Mouse (Mus musculus): ENCODE results near the gene Tnfrsf1a. TPM values are rescaled to one million over a fixed set of nuclear protein-coding genes. Genes with fewer than 3 reads are reported as not detected.

Gene Tnfrsf1a
- polyA plus RNA-seq, 1 experiment from 2014 or later: 51.9 TPM

DNA sequence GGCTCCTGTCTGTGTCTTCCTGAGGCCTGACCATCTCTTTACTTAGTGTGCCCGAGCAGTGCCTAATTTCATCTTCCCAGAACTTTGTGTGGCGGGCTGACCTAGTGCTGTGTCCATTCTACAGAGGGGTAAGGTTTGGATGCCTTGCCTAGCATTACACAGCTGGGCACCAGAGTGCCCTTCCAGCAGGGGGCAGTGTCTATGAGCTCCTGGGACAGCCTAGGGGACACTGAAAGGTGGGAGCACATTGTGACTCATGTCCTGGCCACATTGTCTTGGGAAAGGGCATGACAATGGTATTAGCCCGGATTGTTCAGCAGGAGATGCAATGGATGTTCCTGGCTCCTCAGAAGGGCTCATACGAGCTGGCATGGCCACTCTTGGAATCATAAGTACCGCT is 20.9 kb upstream of the Tnfrsf1a start:
- no peaks in the 10 kb centered on the region for H3K9me3 ChIP-seq
- ATAC-seq (ENCODE audit: insufficient number of reproducible peaks, insufficient read depth, low FRiP score, low TSS enrichment): 0 out of 2 replicates have a peak, but pooled peaks have one; percentile 12
- H3K36me3 ChIP-seq: no peaks in the 10 kb centered on the region
- no peaks in the 10 kb centered on the region for H3K27me3 ChIP-seq
- H3K4me3 ChIP-seq: no peak overlapping the region
- no peak overlapping the region for H3K9ac ChIP-seq
- no peak overlapping the region for H3K27ac ChIP-seq
- peaks cover 12% of the 10 kb centered on the region for H3K4me1 ChIP-seq
- H3K4me2 ChIP-seq (replicated peaks): no peak overlapping the region
- 76% methylated on average over 5 of the region's 5 CpGs for WGBS

DNA sequence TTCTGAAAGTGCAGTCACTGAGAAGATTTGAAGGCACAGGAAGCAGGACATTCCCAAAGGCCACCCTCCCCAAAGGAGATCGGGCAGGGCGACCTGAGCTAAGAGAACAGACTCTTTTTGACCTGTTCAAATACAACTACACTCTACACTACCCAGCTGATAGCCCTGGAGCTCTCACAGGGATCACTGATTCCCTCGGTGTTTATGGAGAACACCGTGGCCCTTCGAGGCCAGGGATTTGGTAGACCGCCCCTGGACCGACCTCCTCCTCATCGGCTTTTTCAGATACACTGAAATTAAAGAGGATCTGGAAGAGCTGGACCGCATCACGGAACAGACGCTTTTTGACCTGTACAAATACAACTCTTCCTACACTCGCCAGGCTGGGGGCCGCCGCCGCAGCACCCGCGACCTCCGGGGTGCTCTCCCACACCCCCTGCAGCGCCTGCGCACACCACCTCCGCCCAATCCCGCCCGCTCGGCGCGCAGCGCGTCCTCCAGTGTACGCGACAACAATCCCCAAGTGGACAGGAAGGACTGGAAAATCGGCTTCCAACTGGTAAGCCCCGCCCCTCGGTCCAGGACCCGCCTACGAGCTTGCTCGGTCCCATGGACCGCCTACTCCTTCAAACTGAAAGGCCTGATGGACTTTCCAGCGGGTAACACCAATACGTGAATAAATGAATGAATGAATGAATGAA is 18.4 kb upstream of the Tnfrsf1a start:
- Histone ChIP-seq H3K4me3 (peak overlapping the region; percentile 47), H3K4me2 (replicated peaks) (peak overlapping the region; percentile 67), H3K9ac (peak overlapping the region; percentile 42), H3K36me3 (no peaks in the 10 kb centered on the region), H3K27ac (peak overlapping the region; percentile 38; the same call in 1 of the 2 replicates), H3K4me1 (peaks cover 15% of the 10 kb centered on the region), H3K9me3 (no peaks in the 10 kb centered on the region), H3K27me3 (no peaks in the 10 kb centered on the region)
- peak; percentile 77 for ATAC-seq (ENCODE audit: insufficient number of reproducible peaks, insufficient read depth, low FRiP score, low TSS enrichment)
- WGBS: under 1% methylated on average over 39 of the region's 39 CpGs

DNA sequence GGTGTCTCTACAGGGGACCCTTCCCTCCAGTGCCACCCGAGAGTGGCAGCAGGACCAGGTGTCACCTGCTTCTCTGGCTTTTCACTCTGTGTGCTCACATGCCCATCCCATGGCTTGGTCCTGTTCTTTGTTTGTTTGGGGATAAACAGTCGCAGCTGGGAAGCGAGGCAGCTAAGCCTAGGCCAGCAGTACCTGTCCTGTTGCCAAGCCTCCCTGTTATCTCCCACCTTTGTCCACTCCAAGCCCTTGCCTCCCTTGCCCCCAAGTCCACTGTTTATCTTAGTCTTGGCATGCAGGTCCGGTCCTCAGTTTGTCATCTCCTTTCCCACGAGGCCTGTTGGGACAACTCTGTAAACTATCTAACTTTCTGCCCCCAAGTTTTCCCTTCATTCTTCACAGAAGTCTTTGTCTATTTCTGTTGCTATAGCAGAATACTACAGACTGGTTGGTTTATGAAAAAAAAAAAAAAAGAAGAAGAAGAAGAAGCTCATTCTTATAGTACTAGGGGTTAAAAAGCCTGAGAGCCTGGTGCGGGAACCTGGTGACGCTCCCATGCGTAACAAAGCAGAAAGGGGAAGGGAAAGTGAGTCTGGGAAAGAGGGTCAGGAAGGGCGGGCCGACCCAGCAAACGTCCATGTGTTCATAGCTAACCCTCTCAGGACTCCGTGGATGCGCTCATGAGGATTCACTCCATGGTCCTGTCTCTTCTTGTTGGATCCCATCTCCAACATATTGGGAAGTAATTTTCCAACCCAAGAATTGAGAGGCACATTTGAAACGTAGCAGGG is 15.9 kb upstream of the Tnfrsf1a start:
- no peaks in the 10 kb centered on the region for H3K9me3 ChIP-seq
- no peak overlapping the region for H3K27ac ChIP-seq
- H3K4me1 ChIP-seq: peaks cover 15% of the 10 kb centered on the region
- no peak overlapping the region for H3K4me3 ChIP-seq
- 68% methylated on average over 14 of the region's 14 CpGs for WGBS
- no peak overlapping the region for H3K9ac ChIP-seq
- H3K27me3 ChIP-seq: no peaks in the 10 kb centered on the region
- ATAC-seq (ENCODE audit: insufficient number of reproducible peaks, insufficient read depth, low FRiP score, low TSS enrichment): no peak
- no peaks in the 10 kb centered on the region for H3K36me3 ChIP-seq
- no peak overlapping the region for H3K4me2 ChIP-seq (replicated peaks)

DNA sequence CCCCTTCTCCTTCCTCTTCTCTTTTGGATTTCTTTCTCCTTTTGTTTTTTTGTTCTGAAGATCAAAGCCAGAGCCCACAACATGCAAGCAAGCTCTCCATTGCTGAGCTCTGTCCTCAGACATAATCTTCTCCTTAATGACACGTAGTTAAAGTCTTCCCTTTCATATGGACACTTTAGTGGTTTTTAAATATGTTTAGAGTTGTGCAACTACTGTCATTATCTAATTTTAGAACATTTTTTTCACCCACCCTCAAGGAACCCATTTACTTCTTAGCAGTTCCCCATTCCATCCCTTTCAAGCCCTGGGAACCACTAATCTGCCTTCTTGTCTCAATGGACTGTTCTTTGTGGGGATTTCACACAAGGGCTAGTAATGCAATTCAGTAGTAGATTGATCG is 14.8 kb upstream of the Tnfrsf1a start:
- peaks cover 15% of the 10 kb centered on the region for H3K4me1 ChIP-seq
- H3K4me2 ChIP-seq (replicated peaks): no peak overlapping the region
- H3K9me3 ChIP-seq: no peaks in the 10 kb centered on the region
- no peaks in the 10 kb centered on the region for H3K36me3 ChIP-seq
- no peak for ATAC-seq (ENCODE audit: insufficient number of reproducible peaks, insufficient read depth, low FRiP score, low TSS enrichment)
- H3K27me3 ChIP-seq: no peaks in the 10 kb centered on the region
- 59% methylated on average over 2 of the region's 2 CpGs for WGBS
- H3K4me3 ChIP-seq: no peak overlapping the region
- H3K9ac ChIP-seq: no peak overlapping the region
- no peak overlapping the region for H3K27ac ChIP-seq

DNA sequence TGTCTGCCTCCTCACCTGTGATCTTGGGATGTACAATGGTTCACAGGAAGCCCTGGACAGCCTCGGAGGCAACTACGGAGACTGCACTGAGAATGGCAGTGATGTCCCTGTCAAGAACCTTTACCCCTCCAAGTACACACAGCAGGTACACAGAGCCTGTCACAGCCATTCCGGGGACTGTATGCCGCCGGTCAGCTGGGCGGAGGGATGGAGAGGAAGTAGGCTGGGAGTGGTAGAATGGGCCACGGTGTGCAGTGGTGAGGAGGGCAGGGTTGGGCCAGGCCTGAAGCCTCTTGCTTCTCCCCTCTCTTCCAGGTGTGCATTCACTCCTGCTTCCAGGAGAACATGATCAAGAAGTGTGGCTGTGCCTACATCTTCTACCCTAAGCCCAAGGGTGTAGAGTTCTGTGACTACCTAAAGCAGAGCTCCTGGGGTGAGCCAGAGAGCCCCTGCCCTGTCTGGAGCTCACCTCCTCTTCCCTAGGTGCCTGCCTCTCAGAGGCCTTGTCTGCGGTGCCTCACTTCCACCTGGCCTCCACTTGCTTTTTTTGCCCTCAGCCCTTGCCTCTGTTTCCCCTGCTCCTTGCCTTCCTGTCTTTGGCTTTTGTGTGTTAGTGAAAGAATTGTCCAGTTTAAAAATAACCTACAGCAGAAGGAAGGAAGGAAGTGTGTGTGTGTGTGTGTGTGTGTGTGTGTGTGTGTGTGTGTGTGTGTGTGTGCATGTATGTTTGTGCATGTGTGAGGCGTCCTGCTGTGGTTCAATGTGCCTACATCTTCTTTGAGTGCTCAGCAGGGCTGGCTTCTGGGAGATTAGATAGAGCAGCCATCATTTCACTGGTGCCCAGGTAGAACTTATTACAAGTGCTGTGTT is 10.1 kb upstream of the Tnfrsf1a start:
- H3K36me3 ChIP-seq: no peaks in the 10 kb centered on the region
- no peaks in the 10 kb centered on the region for H3K9me3 ChIP-seq
- no peak overlapping the region for H3K4me2 ChIP-seq (replicated peaks)
- no peaks in the 10 kb centered on the region for H3K27me3 ChIP-seq
- H3K4me1 ChIP-seq: peaks cover 25% of the 10 kb centered on the region
- WGBS: 64% methylated on average over 9 of the region's 9 CpGs
- H3K9ac ChIP-seq: no peak overlapping the region
- ATAC-seq (ENCODE audit: insufficient number of reproducible peaks, insufficient read depth, low FRiP score, low TSS enrichment): no peak
- 0 out of 2 replicates have a peak overlapping the region, but pooled peaks have one; percentile 20 for H3K27ac ChIP-seq
- H3K4me3 ChIP-seq: no peak overlapping the region

DNA sequence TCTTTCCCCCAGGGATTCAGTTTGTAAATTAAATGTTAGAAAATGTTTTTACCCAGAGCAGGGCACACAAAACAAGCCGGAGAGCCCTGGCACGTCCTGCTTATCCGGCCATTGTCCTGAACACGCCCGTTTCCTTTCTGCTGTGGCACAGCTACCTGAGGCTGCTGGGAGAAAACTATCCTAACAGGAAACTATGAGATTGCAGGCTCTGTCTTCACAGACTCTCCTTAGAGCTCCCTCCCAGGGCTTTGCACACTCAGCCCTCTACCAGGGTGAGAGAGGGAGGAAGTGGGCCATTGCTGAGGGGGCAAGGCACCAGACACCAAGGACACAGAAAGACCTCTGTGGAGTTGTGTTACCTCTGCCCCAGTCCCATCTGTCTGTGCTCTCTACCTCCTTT is 8.9 kb upstream of the Tnfrsf1a start:
- Histone ChIP-seq H3K27ac (peak overlapping the region; percentile 54), H3K9ac (no peak overlapping the region), H3K4me2 (replicated peaks) (no peak overlapping the region), H3K9me3 (no peaks in the 10 kb centered on the region), H3K4me1 (peaks cover 23% of the 10 kb centered on the region; the same call in 1 of the 2 replicates), H3K27me3 (no peaks in the 10 kb centered on the region), H3K4me3 (no peak overlapping the region), H3K36me3 (no peaks in the 10 kb centered on the region)
- no peak for ATAC-seq (ENCODE audit: insufficient number of reproducible peaks, insufficient read depth, low FRiP score, low TSS enrichment)
- 62% methylated on average over 5 of the region's 5 CpGs for WGBS

DNA sequence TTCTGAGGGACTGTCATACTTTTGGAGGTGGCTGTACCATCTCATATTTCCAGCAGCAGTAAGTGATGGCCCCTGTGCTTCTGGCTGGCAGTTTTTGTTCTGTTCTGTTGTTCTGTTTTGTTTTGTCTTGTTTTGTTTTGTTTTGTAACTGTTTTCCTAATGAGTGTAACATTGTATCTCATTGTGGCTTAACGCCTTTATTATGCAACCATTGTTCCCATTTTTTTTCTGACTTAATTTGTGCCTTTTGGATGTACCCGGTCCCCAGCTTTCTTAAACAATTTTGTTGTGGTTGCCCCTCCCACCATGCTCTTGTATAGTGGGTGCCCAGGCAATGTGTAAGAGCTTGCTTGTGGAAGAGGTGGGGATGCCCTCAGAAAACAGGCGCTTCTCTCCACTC is 7.0 kb upstream of the Tnfrsf1a start:
- no peak overlapping the region for H3K9ac ChIP-seq
- H3K27me3 ChIP-seq: no peaks in the 10 kb centered on the region
- H3K4me1 ChIP-seq: peaks cover 23% of the 10 kb centered on the region; the same call in 1 of the 2 replicates
- no peaks in the 10 kb centered on the region for H3K36me3 ChIP-seq
- no peak overlapping the region for H3K4me3 ChIP-seq
- no peaks in the 10 kb centered on the region for H3K9me3 ChIP-seq
- ATAC-seq (ENCODE audit: insufficient number of reproducible peaks, insufficient read depth, low FRiP score, low TSS enrichment): no peak
- WGBS: 73% methylated on average over 3 of the region's 3 CpGs
- H3K27ac ChIP-seq: no peak overlapping the region
- H3K4me2 ChIP-seq (replicated peaks): no peak overlapping the region

DNA sequence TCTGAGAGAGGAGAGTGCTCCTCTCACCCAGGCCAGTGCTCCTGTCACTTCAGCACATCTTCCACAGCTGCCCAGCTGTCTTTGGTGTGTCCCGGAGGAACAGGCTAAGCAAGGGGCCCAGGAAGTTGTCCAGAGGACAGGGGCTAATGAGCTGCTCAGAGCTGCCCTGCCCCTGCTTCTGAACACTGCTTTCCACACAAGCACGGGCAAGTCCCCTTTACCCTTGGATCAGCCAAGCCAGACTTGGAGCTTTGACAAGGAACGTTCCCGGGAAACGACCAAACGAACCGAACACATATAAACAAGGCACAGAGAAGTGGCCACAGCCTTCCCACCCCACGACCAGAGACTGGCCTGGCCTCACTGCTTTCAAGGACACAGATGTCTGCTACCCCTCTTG is 5.1 kb upstream of the Tnfrsf1a start:
- Histone ChIP-seq H3K4me1 (peaks cover 31% of the 10 kb centered on the region), H3K27me3 (no peaks in the 10 kb centered on the region), H3K9me3 (no peaks in the 10 kb centered on the region), H3K4me2 (replicated peaks) (no peak overlapping the region), H3K4me3 (no peak overlapping the region), H3K27ac (no peak overlapping the region), H3K36me3 (no peaks in the 10 kb centered on the region), H3K9ac (no peak overlapping the region)
- 30% methylated on average over 8 of the region's 8 CpGs for WGBS
- ATAC-seq (ENCODE audit: insufficient number of reproducible peaks, insufficient read depth, low FRiP score, low TSS enrichment): no peak

DNA sequence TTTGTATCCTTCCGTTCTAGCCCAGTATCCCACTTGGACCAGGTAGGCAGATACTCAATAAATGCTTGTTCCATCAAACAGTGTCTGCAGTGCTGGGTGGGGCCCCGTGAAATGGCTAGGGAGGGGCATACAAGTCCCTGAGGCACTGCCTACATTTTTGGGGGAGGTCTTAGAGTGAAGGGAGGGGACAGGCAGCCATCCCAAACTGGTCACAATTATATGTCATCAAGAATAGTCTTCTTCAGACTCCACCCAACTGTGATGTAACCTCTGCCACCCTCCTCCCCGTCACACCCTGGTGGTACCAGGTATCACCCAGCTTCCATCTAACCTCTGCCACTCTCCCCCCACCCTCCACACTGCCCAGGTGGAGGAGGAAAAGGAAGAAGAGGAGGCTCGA is 4.3 kb upstream of the Tnfrsf1a start:
- Histone ChIP-seq H3K27me3 (no peaks in the 10 kb centered on the region), H3K27ac (no peak overlapping the region), H3K36me3 (no peaks in the 10 kb centered on the region), H3K4me1 (peaks cover 33% of the 10 kb centered on the region), H3K4me2 (replicated peaks) (no peak overlapping the region), H3K9ac (no peak overlapping the region), H3K9me3 (no peaks in the 10 kb centered on the region), H3K4me3 (no peak overlapping the region)
- ATAC-seq (ENCODE audit: insufficient number of reproducible peaks, insufficient read depth, low FRiP score, low TSS enrichment): no peak
- 58% methylated on average over 4 of the region's 4 CpGs for WGBS

DNA sequence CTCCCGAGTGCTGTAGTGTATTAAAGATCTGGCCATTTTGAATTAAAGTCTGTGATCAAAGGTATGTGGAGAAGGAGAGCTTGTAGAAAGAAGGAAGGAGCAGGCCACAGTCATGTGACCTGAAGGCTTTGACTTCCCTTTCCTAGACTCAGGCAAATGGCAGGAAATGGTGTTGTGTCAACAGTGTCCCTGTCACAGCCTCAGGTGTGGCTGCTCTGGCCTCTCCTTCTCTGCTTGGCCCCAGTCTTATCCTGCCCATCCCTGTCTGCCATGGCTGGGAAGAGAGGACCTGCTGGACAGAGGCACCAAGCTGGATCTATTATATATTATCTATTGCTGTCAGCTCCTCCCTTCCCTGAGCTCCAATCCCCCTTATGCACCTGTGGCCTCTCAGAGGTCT is 3.5 kb upstream of the Tnfrsf1a start:
- Histone ChIP-seq H3K36me3 (no peaks in the 10 kb centered on the region), H3K4me3 (no peak overlapping the region), H3K9ac (no peak overlapping the region), H3K27ac (no peak overlapping the region), H3K4me1 (peaks cover 26% of the 10 kb centered on the region), H3K4me2 (replicated peaks) (no peak overlapping the region), H3K9me3 (no peaks in the 10 kb centered on the region), H3K27me3 (no peaks in the 10 kb centered on the region)
- ATAC-seq (ENCODE audit: insufficient number of reproducible peaks, insufficient read depth, low FRiP score, low TSS enrichment): no peak
- WGBS: 63% methylated on average over 1 of the region's 1 CpGs

DNA sequence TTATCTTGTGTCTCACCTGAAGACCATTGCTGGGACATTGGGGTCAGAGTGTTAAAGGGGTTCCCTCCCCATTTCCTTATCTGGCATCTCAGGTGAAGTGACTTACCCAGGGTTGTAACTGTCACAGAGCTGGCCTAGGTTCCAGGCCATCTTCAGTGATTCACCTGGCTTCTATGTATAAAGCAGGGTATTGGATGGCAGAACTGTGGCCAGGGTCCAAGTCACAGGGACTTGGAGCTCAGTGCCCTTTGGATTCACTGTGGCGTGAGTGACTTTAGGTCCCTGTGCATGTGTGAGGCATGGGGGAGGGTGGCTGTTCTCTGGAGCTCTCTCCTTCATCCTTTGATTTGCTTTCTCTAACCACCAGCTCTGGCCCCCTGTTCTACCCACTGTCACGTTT is 3.1 kb upstream of the Tnfrsf1a start:
- no peak overlapping the region for H3K4me3 ChIP-seq
- H3K9me3 ChIP-seq: no peaks in the 10 kb centered on the region
- no peak for ATAC-seq (ENCODE audit: insufficient number of reproducible peaks, insufficient read depth, low FRiP score, low TSS enrichment)
- no peak overlapping the region for H3K27ac ChIP-seq
- no peak overlapping the region for H3K9ac ChIP-seq
- peaks cover 26% of the 10 kb centered on the region for H3K4me1 ChIP-seq
- H3K27me3 ChIP-seq: no peaks in the 10 kb centered on the region
- H3K36me3 ChIP-seq: no peaks in the 10 kb centered on the region
- H3K4me2 ChIP-seq (replicated peaks): no peak overlapping the region
- WGBS: 59% methylated on average over 2 of the region's 2 CpGs
